Mouse (Mus musculus) brain, embryonic 14.5 days (tissue): ENCODE data around the gene Ccl24. TPM values are rescaled to one million over a fixed set of nuclear protein-coding genes. Genes with fewer than 3 reads are reported as not detected.
"Not testable (repeated sequence)": the region's sequence is repeated elsewhere in the genome, so short reads cannot be mapped to it uniquely, and the experiment has no call there.

Source experiments
- DNase-seq: peaks from one replicate; pipeline ENCODE4 v3.0.0-alpha.2; 2011; ENCODE audit warnings: low read depth
- CTCF ChIP-seq: fragments of 200-500 bp; IDR thresholded peaks from 2 replicates; pipeline ENCODE4 v1.5.1; 2012; ENCODE audit warnings: inconsistent platforms, mild to moderate bottlenecking, moderate library complexity, borderline replicate concordance; ENCODE audit not compliant: insufficient read depth, insufficient read length; ENCODE audit errors: extremely low read depth
- POLR2A ChIP-seq: fragments of 200-500 bp; IDR thresholded peaks from 2 replicates; pipeline ENCODE4 v1.6.1; 2012; ENCODE audit warnings: mild to moderate bottlenecking, inconsistent platforms, borderline replicate concordance; ENCODE audit not compliant: poor library complexity, insufficient read depth, insufficient read length, severe bottlenecking; ENCODE audit errors: extremely low read depth
- polyA plus RNA-seq: library from polyadenylated mRNA; depleted of rRNA; stranded (reverse); fragments of >200 nt; gene quantifications from 2 replicates; pipeline ENCODE4 v1.2.3, GENCODE M21; 2012; rRNA removed

Gene Ccl24
- 0.97 and 1.3 TPM in 2 replicates for polyA plus RNA-seq

GRCm38 (mm10) chr5:135573006-135573405, at the start of gene Ccl24:
TSS of gene Ccl24 (minus strand) at chr5:135573049.
- TF ChIP-seq POLR2A (no peak), CTCF (no peak)
- DNase-seq, result no peak

- DNase-seq, result no peak
- TF ChIP-seq POLR2A, result no peak
- no peak for TF ChIP-seq CTCF
Measured at GRCm38 (mm10) chr5:135621725-135622124, 48.9 kb upstream of the Ccl24 start.

GRCm38 (mm10) chr5:135620526-135620925, 47.7 kb upstream of the Ccl24 start:
- TF ChIP-seq POLR2A (no peak), CTCF (no peak)
- DNase-seq, result no peak

GRCm38 (mm10) chr5:135619741-135620140, 46.9 kb upstream of the Ccl24 start:
- not testable (repeated sequence) for DNase-seq

GRCm38 (mm10) chr5:135609794-135610193, 36.9 kb upstream of the Ccl24 start:
- TF ChIP-seq POLR2A (no peak), CTCF (no peak)
- DNase-seq, result no peak

GRCm38 (mm10) chr5:135607581-135607980, 34.7 kb upstream of the Ccl24 start:
- DNase-seq, result no peak
- TF ChIP-seq POLR2A (no peak), CTCF (no peak)

- not testable (repeated sequence) for DNase-seq
Measured at GRCm38 (mm10) chr5:135606717-135607116, 33.9 kb upstream of the Ccl24 start.

- DNase-seq, result not testable (repeated sequence)
Measured at GRCm38 (mm10) chr5:135604643-135605042, 31.8 kb upstream of the Ccl24 start.

GRCm38 (mm10) chr5:135589996-135590784, 17.3 kb upstream of the Ccl24 start:
- TF ChIP-seq POLR2A (no peak), CTCF (no peak)
- DNase-seq, result no peak

GRCm38 (mm10) chr5:135587764-135588163, 14.9 kb upstream of the Ccl24 start:
- no peak for DNase-seq
- TF ChIP-seq POLR2A (no peak), CTCF (no peak)

- DNase-seq, result no peak
- TF ChIP-seq CTCF, result no peak
- no peak for TF ChIP-seq POLR2A
Measured at GRCm38 (mm10) chr5:135585691-135586090, 12.8 kb upstream of the Ccl24 start.

GRCm38 (mm10) chr5:135582330-135582729, 9.5 kb upstream of the Ccl24 start:
- no peak for DNase-seq
- TF ChIP-seq POLR2A (no peak), CTCF (no peak)

GRCm38 (mm10) chr5:135579331-135579751, 6.5 kb upstream of the Ccl24 start:
- TF ChIP-seq CTCF, result no peak
- TF ChIP-seq POLR2A, result no peak
- DNase-seq, result peak; percentile 65
